Mouse (Mus musculus) gastrocnemius, postnatal 25 days (tissue): ENCODE measurements around the gene Ino80d. TPM values are rescaled to one million over a fixed set of nuclear protein-coding genes. Genes with fewer than 3 reads are reported as not detected.

Source experiments
- DNase-seq: peaks from one replicate; pipeline ENCODE4 v3.0.0; 2022
- total RNA-seq, 2 experiments: library from RNA; stranded (reverse); gene quantifications; 1 replicate in 1 of 2; 2 replicates in 1 of 2; pipeline ENCODE4 v1.2.3; 2021

Ino80d gene
- total RNA-seq, 2 experiments from 2014 or later = 11.3 to 13.3 TPM

DNA sequence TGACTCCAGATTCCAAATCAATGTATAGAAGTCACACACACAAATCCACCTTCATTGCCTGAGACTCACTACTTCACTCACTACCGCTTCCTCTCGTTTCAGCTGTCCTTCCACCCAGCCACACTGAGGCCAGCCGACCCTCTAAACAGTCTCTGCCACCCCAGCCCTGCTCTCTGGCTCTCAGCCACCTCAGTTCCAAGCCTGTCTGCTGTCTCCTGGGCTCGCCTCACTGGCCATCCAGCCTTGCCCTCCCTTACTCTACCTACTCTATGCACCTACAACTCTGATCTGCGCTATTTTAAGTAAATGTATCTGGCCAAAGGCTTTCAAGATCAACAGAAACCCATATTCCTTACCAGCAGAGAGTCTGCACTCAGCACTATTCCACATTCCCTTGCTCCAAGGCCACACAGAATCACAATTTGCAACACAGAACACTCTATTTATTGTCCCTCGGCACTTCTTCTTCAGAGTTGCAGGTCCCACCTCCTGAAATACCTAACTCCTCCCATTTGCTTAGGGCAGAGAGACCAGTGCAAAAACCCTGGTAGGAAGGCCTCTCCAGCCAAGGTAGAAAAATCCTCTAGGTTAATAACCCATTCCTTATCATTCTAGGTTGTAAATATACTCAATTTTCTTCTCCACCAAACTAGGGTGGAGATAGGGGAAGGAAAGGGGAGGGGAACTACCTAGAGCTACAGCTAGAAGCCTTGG, 6.7 kb downstream of the Ino80d start:
- DNase-seq = no peak

DNA sequence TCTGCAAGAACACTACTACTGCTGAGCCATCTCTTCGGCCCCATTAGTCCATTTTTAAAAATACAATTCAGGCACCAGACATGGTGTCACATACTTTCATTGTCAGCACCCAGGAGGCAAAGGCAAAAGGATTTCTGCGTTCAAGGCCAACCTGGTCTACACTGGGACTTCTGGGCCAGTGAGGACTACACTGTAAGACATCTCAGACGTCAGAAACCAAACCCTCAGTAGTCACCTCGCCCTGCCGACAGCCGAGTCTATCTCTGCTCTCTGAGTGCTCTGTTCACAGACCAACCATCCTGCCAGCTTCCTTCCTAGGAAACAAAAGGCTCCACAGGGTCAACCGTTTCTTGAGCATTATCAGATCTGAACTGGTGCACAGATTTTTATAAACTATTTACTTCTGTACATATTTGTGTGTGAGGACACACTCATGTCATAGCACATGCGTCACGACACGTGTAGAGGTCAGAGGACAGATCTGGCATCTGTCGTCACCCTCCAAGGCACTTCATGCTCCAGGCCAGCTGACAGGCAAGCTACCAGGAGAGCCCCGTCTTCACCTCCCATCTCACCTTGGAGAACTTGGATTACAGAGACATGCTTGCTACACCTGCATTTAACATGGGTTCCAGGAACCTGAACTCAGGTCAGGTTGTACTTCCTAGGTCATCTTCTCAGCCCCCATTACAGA, 11.6 kb downstream of the Ino80d start:
- no peak for DNase-seq

DNA sequence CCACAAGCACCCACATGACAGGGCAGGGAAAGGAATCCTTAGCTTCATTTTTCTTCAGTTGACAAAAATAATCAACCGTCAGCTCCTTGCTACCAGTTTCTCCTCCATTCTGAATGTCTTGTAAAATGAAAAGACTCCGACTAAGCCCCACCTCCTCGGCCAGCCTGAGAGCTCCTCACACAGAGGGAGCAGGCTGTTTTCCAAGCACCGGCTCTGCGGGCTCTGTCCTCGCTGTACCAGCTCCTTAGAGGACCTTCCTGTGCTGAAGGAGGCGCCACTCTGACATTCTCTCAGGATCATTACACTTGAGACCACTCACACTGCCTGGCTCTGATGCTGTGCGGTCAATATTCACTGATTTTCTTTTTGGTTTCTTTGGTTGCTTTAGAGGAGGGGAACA, 14.3 kb downstream of the Ino80d start:
- DNase-seq = no peak

DNA sequence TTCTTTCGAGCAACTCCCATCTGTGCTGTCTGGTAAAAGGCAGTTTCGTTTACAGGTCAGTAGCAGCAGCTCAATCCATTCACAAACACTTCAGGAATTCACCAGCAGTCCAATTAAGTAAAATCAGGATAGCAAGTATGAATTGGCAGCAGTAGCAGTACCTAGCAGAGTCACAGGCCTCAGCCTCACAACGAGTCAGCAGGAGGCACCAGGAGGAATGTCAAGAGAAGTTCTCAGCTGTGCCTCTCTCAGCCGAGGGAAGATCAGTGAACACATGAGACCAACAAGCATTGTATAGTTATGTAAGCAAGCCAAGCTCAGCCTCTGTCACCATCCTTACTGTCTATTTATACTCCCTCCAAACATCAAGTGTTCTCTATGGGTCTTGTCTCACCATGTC, 15.6 kb downstream of the Ino80d start:
- no peak for DNase-seq

DNA sequence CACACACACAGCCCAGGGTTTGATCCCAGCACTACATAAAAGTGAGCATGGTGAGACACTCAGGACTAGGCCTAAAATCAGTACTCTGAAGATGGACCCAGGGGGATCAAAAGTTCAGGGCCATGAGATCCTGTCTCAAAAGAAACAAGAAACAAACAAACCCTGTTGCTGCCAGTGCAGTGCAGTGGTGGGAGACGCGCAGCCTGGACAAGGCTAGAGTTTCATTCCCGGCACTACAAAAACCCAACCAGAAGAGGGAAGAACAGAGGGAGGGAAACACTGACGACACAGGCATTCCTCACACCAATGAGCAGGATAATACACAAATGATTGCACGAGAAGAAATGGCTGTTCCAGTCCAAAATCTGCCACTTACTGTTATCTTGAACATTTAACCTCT, 18.4 kb downstream of the Ino80d start:
- no peak for DNase-seq

DNA sequence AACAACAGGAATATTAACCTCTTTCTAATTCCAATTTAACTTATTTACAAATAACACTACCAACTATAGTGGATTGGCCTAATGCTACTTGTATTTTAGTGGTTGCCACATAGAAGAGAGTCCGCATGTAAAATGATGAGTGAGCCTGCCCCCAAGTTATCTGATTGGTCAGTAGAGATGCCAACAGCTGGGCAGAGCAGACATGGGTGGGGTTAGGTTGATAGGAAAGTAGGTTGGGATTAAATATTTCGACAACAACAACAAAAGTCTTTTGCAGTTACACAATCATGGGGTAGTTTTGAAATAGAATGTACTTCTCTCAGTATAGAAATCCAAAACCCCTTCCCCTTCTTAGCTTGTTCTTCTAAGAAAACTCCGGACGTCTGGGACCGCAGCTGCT, 24.7 kb downstream of the Ino80d start:
- no peak for DNase-seq

DNA sequence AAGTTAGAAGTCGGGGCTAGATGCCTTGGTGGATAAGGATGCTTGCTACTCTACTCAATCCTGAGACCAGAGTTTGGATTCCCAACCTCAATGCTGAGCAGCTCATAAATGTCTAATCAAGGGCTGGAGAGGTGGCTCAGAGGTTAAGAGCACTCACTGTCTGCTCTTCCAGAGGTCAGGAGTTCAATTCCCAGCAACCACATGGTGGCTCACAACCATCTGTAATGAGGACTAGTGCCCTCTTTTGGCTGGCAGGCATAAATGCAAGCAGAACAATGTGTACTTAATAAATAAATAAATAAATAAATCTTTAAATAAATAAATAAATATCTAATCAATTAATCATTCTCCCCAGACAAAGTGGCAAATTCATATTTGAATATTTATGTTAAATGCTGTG, 25.9 kb downstream of the Ino80d start:
- DNase-seq = no peak

DNA sequence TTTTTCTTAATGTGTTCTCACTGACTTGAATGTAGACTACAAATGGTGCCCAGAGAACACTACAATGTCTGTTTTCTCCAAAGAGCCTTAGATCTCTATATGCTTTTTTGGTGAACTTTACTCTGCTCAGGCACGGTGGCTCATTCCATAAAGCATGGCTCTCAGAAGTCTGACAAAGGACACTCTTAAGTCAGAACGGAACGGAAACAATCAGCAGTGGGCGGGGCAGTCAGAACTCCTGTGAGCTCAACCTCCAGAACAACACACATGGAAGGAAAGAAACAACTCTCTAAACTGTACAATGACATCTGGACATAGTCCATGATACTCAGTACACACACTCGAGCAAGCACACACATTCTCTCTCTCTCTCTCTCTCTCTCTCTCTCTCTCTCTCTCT, 34.2 kb downstream of the Ino80d start:
- DNase-seq = no peak

DNA sequence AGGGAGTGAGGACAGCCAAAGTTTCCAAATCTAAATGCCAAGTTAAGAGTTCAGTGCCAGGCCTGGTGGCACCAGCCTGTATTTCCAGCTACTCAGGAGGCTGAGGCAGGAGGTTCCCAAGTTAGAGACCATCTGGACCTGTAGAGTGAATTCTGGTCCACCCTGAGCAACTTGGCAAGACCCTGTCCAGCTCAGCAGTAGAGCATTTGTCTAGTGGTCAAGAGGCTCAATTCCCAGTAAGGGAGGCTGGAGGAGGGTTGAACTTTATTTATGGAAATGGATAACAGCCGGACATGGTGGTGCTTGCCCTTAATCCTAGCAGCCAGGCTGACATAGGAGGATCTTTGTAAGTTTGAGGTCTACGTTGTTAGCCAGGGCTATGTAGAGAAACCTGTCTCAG, 38.1 kb downstream of the Ino80d start:
- DNase-seq = no peak

DNA sequence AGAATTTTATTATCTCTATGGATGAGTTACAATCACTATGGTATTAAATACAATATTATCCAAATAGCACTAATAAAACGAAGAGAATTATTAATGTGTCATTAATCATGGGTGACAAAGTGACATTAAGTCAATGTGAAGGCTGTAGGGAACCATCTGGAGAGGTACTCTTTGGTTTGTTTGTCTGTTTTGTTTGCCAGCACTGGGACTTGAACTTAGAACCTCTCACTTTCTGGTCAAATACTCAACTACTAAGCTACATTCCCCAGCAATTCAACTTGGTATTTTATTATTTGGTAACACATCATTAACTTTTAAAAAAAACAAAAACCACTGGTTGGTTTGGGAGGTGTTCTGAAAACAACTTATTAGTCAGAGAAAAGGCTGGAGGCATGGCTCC, 43.1 kb downstream of the Ino80d start:
- DNase-seq = no peak

DNA sequence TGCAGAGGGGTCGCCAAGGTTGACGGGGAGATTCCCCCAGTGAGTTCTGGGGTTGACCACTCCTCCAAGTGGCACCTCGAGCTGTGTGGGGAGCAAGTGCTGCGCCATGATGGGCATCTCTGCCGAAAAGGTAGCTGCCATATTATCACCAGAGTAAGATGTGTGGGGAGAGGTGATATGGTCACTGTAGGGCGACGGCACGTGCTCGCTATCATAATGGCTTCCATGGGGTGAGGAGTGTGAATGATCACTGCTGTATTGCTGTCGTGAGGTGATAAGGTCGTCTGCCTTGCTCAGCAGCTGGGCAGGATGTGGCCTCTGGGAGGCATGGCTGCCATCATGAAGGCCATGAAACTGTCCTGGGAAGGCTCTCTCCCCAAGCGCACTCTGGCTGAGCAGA, 56.1 kb downstream of the Ino80d start:
- no peak for DNase-seq

DNA sequence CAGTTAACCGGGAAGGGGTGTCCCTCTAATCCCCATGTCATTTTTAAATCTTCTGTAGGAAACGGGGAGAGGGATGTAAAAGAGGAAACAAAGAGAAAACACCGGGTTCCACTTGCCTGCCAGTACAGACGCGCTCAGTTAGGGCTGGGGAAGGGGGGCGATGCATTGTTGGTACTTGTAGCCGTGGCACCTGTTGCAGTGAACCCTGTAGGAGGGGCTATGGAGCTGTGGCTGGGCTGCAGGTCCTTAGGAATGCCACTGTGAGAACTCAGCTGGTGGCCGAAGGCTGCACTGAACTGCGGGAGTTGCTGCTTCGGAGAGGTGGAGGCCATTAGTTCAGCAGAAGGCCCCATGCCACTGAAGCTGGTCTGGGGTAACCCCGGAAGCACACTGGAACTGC, 56.6 kb downstream of the Ino80d start:
- DNase-seq = no peak

DNA sequence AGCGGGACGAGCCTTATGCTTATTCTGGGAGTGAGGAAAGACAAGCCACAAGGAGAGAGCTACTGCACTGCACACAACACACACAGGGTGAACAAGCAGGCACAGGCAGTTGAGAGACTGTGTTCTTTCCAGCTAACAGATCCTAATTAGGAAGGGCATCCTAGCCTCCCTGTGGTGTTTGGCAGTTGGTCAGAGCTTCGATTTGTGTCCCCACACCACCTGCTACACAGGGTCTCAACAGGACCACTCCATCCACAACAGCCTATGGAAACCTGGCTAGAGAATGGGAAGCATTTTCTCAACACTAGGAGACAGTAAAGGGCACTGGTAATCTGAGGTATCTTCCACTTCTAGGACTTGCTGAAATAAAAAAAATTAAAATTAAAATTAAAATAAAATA, 57.1 kb downstream of the Ino80d start:
- no peak for DNase-seq

DNA sequence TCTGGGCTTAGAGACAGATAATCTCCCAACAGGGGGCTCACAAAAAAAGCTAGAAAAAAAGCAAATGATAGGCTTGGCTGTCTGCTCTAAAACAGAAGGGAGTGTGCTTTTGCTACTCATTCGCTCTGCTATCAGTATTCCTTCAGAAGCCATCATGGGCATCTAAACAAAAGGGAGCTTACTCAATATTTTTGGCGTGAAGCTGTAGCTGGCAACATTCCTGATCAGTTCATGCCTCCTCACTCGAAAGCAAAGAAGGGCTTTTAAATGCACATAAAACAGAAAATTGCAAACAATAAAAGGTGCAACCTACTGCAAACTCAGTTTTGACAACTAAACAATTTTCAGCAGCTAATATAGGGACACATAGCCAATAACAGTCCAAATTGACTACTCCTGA, 59.1 kb downstream of the Ino80d start:
- DNase-seq = no peak

DNA sequence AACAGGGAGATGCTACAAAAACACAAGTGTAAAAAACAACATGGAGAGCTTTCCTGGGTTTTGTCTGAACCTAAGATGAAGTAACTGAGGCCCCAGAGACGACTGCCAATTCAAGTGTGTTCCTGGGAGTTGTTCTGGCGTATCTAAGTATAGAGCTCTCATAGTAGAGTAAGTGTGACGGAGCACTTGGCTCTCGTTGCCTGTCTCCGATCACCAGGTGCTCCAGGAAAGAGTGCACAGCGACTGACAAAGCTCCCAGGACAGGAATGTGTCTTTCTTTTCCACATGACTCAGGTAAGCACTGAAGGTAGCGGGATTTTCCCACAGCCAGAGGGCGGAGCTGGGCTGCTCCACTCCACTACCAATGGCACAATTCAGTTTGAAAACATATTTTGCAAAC, 63.6 kb downstream of the Ino80d start:
- DNase-seq = no peak

DNA sequence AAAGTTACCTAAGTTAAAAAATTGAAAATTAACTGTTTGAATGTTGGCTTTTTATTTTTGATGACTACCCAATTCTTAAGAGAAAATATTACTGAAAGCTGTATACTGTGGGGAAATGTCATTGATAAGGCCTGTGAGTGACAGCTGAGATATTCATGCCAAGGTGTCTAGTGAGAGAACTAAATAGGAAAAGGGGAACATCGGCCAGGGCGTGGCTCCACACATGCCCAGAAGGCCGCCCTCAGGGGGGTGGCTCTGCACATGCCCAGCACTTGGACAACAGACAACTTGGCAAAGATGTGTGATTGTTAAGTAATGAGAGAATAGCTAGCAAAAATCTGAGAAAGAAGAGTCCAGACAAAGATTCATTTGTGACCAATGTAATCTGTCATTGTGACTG, 64.5 kb downstream of the Ino80d start:
- DNase-seq = no peak

DNA sequence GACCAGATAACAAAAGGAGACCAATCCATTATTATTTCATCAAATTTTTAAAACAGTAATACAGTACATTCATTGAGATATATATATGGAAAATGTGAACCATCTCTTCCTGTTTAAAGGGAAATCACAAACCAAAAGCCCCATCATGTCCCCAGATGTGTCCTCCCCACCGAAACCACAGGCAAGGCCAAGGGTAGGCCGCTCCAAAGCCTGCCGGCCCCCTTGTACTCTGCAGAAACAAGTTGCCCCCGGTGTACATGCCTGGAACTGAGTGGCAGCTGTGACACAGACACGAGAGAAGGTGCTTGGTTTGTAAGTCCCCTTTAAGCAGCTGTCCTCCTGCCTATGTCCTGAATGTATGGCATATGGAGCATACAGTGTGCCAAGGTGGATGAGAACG, 66.5 kb downstream of the Ino80d start:
- DNase-seq = no peak

DNA sequence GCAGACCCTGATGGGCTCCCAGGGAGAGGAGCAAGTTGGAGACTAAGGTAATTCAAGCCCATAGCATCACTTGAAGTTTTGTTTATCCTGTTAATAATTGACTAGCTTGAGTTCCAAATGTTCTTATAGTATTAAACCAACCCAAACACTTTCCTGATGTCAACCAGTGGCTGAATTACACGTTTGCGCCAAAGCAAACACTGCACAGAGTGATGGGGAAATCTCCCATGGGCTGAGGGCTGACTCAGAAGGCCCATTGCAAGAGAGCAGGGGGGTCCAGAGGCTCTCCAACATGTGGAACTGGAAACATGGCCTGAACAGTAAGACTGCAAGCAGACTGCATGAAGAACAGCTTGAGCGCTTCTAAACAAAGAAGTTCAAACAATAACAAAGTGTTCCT, 81.5 kb downstream of the Ino80d start:
- DNase-seq = no peak

DNA sequence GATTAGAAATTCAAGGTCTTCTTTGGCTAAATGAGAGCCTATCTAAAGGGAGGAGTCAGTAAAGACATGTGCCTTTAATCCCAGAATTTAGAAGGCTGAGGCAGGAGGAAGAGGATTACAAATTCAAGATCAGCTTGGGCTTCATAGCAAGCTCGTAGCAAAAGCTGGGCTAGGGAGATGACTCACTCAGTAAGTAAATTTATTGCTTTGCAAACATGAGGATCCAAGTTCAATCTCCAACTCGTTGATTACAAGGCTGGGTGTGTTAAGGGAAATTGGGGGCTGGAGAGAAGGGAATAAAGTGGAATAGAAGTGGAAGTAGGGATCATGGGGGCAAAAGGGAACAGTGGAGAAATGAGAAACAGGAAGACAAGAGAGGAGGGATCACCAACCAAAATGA, 94.6 kb downstream of the Ino80d start:
- DNase-seq = no peak

DNA sequence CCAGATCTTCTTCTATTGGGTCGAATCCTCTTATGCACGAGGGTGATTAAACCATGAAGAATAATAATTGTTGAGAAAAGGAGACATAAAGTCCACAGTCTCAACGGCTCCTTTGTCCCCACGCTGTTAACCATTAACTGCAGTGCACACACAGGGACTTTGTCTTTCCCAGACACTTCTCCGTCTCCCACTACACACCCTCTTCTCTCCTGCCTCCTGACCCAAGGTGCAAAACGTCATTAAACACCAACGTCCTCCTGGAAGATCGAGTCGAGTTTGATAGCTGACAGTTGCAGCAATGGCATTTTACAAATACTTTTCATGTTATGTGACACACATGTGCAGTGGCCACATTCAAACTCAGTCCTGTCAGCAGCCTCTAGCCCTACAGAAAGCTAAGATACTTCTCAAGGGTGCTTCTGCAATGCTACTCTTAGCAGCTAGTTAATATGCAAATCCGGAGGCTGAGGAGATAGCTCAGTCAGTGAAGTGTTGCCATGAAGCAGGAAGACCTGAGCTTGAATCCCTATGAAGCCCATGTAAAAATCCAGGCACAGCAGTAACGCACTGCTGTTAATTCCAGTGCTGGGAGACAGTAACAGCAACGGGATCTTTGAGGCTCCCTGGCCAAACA, 109.3 kb downstream of the Ino80d start:
- no peak for DNase-seq

DNA sequence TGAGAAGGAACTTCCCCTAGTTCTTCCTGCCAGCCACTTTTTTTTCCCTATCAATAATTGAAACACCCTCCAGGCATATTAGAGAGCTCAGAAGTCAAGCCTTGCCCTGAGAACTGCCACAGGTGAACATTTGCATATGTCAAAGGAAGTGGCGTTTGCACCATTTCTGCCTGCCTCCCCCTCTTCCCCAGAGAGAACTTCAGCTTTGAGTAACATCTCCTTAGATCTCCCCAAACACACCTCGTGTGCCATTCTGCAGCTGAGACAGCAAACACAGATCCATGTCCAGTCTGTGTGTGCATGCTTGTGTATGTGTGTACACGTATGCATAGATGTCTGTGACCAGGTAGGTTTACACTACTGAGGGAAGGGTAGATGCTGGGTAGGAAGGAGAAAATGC, 112.6 kb downstream of the Ino80d start:
- no peak for DNase-seq

DNA sequence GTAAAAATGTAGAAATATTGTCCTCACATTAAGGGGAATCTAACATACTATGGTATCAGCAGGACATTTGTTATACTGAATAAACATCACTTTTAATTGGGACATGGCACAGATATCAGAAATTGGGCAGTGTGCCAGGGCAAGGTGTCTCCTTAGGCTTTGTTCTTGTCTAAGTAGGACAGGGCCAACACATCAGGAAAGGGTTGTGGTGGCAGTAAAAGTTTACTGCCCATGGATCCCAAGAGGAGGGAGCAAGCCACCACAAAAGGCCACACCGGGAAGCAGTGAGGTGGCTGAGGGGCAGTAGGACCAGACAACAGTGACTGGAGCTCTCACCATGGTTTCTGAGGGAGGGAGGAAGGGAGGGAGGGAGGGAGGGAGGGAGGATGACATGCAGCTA, 121.1 kb downstream of the Ino80d start:
- DNase-seq = no peak

DNA sequence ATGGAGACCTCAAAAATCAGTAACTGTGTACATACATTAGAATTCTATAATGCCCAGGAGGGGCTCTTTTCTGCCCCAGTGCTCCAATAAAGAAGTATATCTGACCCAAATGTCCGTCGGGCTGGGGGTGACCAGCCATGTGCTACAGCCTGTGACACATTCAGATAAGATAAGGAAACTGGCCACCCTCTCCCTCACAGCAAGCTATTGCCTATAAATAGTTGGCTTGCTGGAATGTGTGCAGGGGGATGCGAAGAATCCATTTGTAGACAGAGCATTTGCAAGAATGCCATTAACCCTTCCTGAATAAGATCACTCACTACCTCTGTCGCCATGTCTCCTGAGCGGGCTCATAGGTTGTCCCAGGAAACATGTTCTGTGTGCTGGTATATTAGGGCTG, 121.8 kb downstream of the Ino80d start:
- DNase-seq = no peak

DNA sequence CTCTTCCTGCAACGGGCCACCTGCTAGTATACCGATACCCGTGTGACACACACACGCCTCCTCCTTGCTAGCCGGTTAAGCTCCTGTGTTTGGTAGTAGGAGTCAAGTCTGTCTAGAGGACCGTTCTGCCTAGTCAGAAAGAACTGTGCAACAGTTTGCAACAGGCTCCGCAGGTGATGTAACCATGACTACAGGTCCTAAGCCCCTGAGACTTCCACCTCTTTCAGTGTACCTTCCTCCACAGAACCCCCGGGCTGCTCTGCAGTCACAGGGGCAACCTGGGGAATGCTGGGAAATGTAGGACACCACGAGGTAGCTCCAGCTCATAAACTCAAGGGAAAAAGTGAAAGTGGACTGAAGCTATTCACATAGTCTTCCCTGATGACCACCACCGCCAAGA, 123.4 kb downstream of the Ino80d start:
- DNase-seq = no peak
